Mouse (Mus musculus): ENCODE data around the gene Amdhd1. TPM values are rescaled to one million over a fixed set of nuclear protein-coding genes. Genes with fewer than 3 reads are reported as not detected.

Amdhd1 gene
- total RNA-seq, 4 experiments from 2014 or later, result not detected

Other genes with a start within 250 kb of the Amdhd1 start
- 10 to 100 TPM; 32.0 to 37.6 (median 35.2) TPM for gene Elk3, start 228.9 kb downstream of the Amdhd1 start, total RNA-seq (2022)
- 10 to 100 TPM; 32.4 to 38.7 (median 33.0) TPM for gene Lta4h, start 86.6 kb downstream of the Amdhd1 start, total RNA-seq (2022)
- under 1 TPM in 3 of 4 experiments, not detected in 1; 0.05 to 0.29 (median 0.25) TPM for gene Hal, start 51.3 kb downstream of the Amdhd1 start, total RNA-seq (2022)
- gene Ccdc38, start 599 bp upstream of the Amdhd1 start, total RNA-seq (2022), result not detected
- 10 to 100 TPM in 2 of 4 experiments, 1 to 10 TPM in 2; 7.5 to 12.3 (median 10.9) TPM for gene Snrpf, start 49.7 kb upstream of the Amdhd1 start, total RNA-seq (2022)
- 10 to 100 TPM; 11.0 to 15.5 (median 11.9) TPM for gene Ntn4, start 100.6 kb upstream of the Amdhd1 start, total RNA-seq (2022)

Data from heart, adult 8-10 months (tissue).